Mouse (Mus musculus) liver, adult 2 months (tissue): ENCODE results near the gene Fbrs. TPM values are rescaled to one million over a fixed set of nuclear protein-coding genes. Genes with fewer than 3 reads are reported as not detected.

ENCODE experiments used
- DNase-seq: peaks from one replicate; pipeline ENCODE4 v3.0.0-alpha.2; 2011; ENCODE audit warnings: low read depth, low spot score; ENCODE audit errors: extremely low read depth
- H3K27ac ChIP-seq: fragments of 200-500 bp; replicated peaks from 2 replicates; pipeline ENCODE4 v1.5.1; 2012; ENCODE audit warnings: low read depth, mild to moderate bottlenecking, control low read depth, inconsistent platforms, low read length; ENCODE audit not compliant: insufficient read depth
- H3K27me3 ChIP-seq: fragments of 200-500 bp; 2 replicates; pipeline ENCODE4 v1.6.1; 2012; ENCODE audit warnings: mild to moderate bottlenecking, moderate library complexity, low read length, inconsistent platforms; ENCODE audit not compliant: control insufficient read depth, insufficient read depth
- H3K36me3 ChIP-seq: fragments of 200-500 bp; 2 replicates; pipeline ENCODE4 v1.6.1; 2012; ENCODE audit warnings: low read length, inconsistent platforms; ENCODE audit not compliant: control insufficient read depth, insufficient read depth
- H3K4me1 ChIP-seq: fragments of 200-500 bp; 2 replicates; pipeline ENCODE4 v1.6.1; 2011; ENCODE audit warnings: low read length; ENCODE audit not compliant: control insufficient read depth, insufficient read depth
- H3K4me3 ChIP-seq: fragments of 200-500 bp; 2 replicates; pipeline ENCODE4 v1.5.1; 2011; ENCODE audit warnings: low read depth, mild to moderate bottlenecking, control low read depth, low read length, moderate library complexity; ENCODE audit not compliant: insufficient read depth
- H3K79me2 ChIP-seq: fragments of 200-500 bp; 2 replicates; pipeline ENCODE4 v1.6.1; 2012; ENCODE audit warnings: inconsistent platforms, mild to moderate bottlenecking, low read length, moderate library complexity; ENCODE audit not compliant: control insufficient read depth, insufficient read depth
- H3K9ac ChIP-seq: fragments of 200-500 bp; 2 replicates; pipeline ENCODE4 v1.6.1; 2012; ENCODE audit warnings: low read depth, mild to moderate bottlenecking, control low read depth, inconsistent platforms, low read length
- CTCF ChIP-seq: fragments of 200-500 bp; IDR thresholded peaks from 2 replicates; pipeline ENCODE4 v1.5.1; 2011; ENCODE audit warnings: low read depth, low read length, control low read depth
- POLR2A ChIP-seq: fragments of 200-500 bp; IDR thresholded peaks from 2 replicates; pipeline ENCODE4 v1.6.1; 2011; ENCODE audit warnings: low read length, control low read depth; ENCODE audit not compliant: insufficient read depth; ENCODE audit errors: extremely low read depth
- WGBS: fragments of 180-500 bp; shearing (Covaris S2); methylation state at CpG from one replicate; pipeline ENCODE4 v1.1.7; 2018; 5-methylcytosine and 5-hydroxymethylcytosine counted together
- polyA plus RNA-seq: library from polyadenylated mRNA; depleted of rRNA; stranded (reverse); fragments of >200 nt; gene quantifications from 2 replicates; pipeline ENCODE4 v1.2.3, GENCODE M21; 2012; rRNA removed
- total RNA-seq: library from RNA; depleted of rRNA; stranded (reverse); fragments of >200 nt; gene quantifications from 2 replicates; pipeline ENCODE4 v1.2.3, GENCODE M21; 2014; rRNA removed

Gene Fbrs
- total and polyA plus RNA-seq, 2 experiments = 3.6 to 11.8 TPM

- WGBS = 72% methylated on average over 7 of the region's 7 CpGs
- Histone ChIP-seq H3K4me3 (no peak overlapping the region), H3K4me1 (peaks cover 8% of the 10 kb centered on the region), H3K36me3 (peaks cover 44% of the 10 kb centered on the region), H3K27me3 (no peaks in the 10 kb centered on the region), H3K9ac (no peak overlapping the region), H3K27ac (no peak overlapping the region), H3K79me2 (peaks cover 14% of the 10 kb centered on the region; the same call in 1 of the 2 replicates)
- no peak for DNase-seq
- TF ChIP-seq POLR2A (no peak), CTCF (no peak)
Measured at GRCm38 (mm10) chr7:127515846-127516245, 36.8 kb downstream of the Fbrs start.

GRCm38 (mm10) chr7:127516344-127516743 lies 37.3 kb downstream of the Fbrs start:
- no peak for TF ChIP-seq POLR2A
- TF ChIP-seq CTCF = no peak
- H3K36me3 ChIP-seq = peaks cover 49% of the 10 kb centered on the region
- DNase-seq = no peak
- no peak overlapping the region for H3K9ac ChIP-seq
- peaks cover 14% of the 10 kb centered on the region; the same call in 1 of the 2 replicates for H3K79me2 ChIP-seq
- WGBS = 93% methylated on average over 6 of the region's 7 CpGs
- H3K27me3 ChIP-seq = no peaks in the 10 kb centered on the region
- no peak overlapping the region for H3K27ac ChIP-seq
- peaks cover 8% of the 10 kb centered on the region for H3K4me1 ChIP-seq
- no peak overlapping the region for H3K4me3 ChIP-seq

- peaks cover 11% of the 10 kb centered on the region; the same call in 1 of the 2 replicates for H3K79me2 ChIP-seq
- 69% methylated on average over 3 of the region's 3 CpGs for WGBS
- H3K36me3 ChIP-seq = peaks cover 71% of the 10 kb centered on the region
- no peak for DNase-seq
- no peaks in the 10 kb centered on the region for H3K27me3 ChIP-seq
- no peak within 1 kb of the TSS for H3K9ac ChIP-seq
- TF ChIP-seq CTCF = no peak
- no peak for TF ChIP-seq POLR2A
- no peak within 1 kb of the TSS for H3K4me3 ChIP-seq
- H3K27ac ChIP-seq = no peak within 1 kb of the TSS
- no peaks in the 10 kb centered on the region for H3K4me1 ChIP-seq
Measured at GRCm38 (mm10) chr7:127519284-127519683, 40.3 kb downstream of the Fbrs start, which contains the start of gene Gm42715. TSS of gene Gm42715 (plus strand) at chr7:127519584.

Other genes with a start within 250 kb of the Fbrs start
- 2.3 and 2.9 TPM in 2 replicates for gene Zfp553, start 246.1 kb upstream of the Fbrs start, total RNA-seq
- gene Zfp553, start 246.1 kb upstream of the Fbrs start, polyA plus RNA-seq = 3.5 and 4.5 TPM in 2 replicates
- gene Sept1, start 246.1 kb upstream of the Fbrs start, total RNA-seq = 1.4 and 1.5 TPM in 2 replicates
- 3.5 and 4.0 TPM in 2 replicates for gene Sept1, start 246.1 kb upstream of the Fbrs start, polyA plus RNA-seq
- gene Zfp771, start 234.9 kb upstream of the Fbrs start, total RNA-seq = 19.6 and 30.1 TPM in 2 replicates
- 52.8 and 57.7 TPM in 2 replicates for gene Zfp771, start 234.9 kb upstream of the Fbrs start, polyA plus RNA-seq
- 61.5 and 70.2 TPM in 2 replicates for gene Dctpp1, start 218.5 kb upstream of the Fbrs start, total RNA-seq
- gene Dctpp1, start 218.5 kb upstream of the Fbrs start, polyA plus RNA-seq = 70.7 and 73.4 TPM in 2 replicates
- gene Sephs2, start 205.1 kb upstream of the Fbrs start, total RNA-seq = 939 and 948 TPM in 2 replicates
- 388 and 524 TPM in 2 replicates for gene Sephs2, start 205.1 kb upstream of the Fbrs start, polyA plus RNA-seq
- gene Itgal, start 182.9 kb upstream of the Fbrs start, total RNA-seq = 4.3 and 5.2 TPM in 2 replicates
- 3.9 and 6.8 TPM in 2 replicates for gene Itgal, start 182.9 kb upstream of the Fbrs start, polyA plus RNA-seq
- 7.7 and 9.5 TPM in 2 replicates for gene Zfp768, start 133.6 kb upstream of the Fbrs start, total RNA-seq
- 21.2 and 28.0 TPM in 2 replicates for gene Zfp768, start 133.6 kb upstream of the Fbrs start, polyA plus RNA-seq
- 3.6 and 3.7 TPM in 2 replicates for gene Zfp747, start 103.1 kb upstream of the Fbrs start, total RNA-seq
- 3.0 and 4.0 TPM in 2 replicates for gene Zfp747, start 103.1 kb upstream of the Fbrs start, polyA plus RNA-seq
- 2.0 and 2.3 TPM in 2 replicates for gene 9130019O22Rik, start 92.0 kb upstream of the Fbrs start, total RNA-seq
- gene 9130019O22Rik, start 92.0 kb upstream of the Fbrs start, polyA plus RNA-seq = 1.6 and 2.0 TPM in 2 replicates
- 4.9 and 5.8 TPM in 2 replicates for gene E430018J23Rik, start 85.6 kb upstream of the Fbrs start, total RNA-seq
- gene E430018J23Rik, start 85.6 kb upstream of the Fbrs start, polyA plus RNA-seq = 5.4 and 7.7 TPM in 2 replicates
- gene Zfp764, start 72.4 kb upstream of the Fbrs start, total RNA-seq = 1.8 and 2.5 TPM in 2 replicates
- gene Zfp764, start 72.4 kb upstream of the Fbrs start, polyA plus RNA-seq = 1.3 and 1.8 TPM in 2 replicates
- gene Zfp688, start 57.1 kb upstream of the Fbrs start, total RNA-seq = 2.9 and 3.0 TPM in 2 replicates
- gene Zfp688, start 57.1 kb upstream of the Fbrs start, polyA plus RNA-seq = 8.5 and 9.4 TPM in 2 replicates
- 0.47 and 0.74 TPM in 2 replicates for gene Zfp689, start 30.0 kb upstream of the Fbrs start, total RNA-seq
- 0.92 and 1.9 TPM in 2 replicates for gene Zfp689, start 30.0 kb upstream of the Fbrs start, polyA plus RNA-seq
- 8.3 and 9.5 TPM in 2 replicates for gene Prr14, start 19.6 kb upstream of the Fbrs start, total RNA-seq
- gene Prr14, start 19.6 kb upstream of the Fbrs start, polyA plus RNA-seq = 41.5 and 44.6 TPM in 2 replicates
- 10.9 and 13.8 TPM in 2 replicates for gene Srcap, start 32.8 kb downstream of the Fbrs start, total RNA-seq
- 8.9 and 9.6 TPM in 2 replicates for gene Srcap, start 32.8 kb downstream of the Fbrs start, polyA plus RNA-seq
- 4.6 and 7.7 TPM in 2 replicates for gene Gm42715, start 40.4 kb downstream of the Fbrs start, total RNA-seq
- gene Gm42715, start 40.4 kb downstream of the Fbrs start, polyA plus RNA-seq = 5.9 and 7.5 TPM in 2 replicates
- gene Tmem265, start 82.2 kb downstream of the Fbrs start, total RNA-seq = 2.7 and 2.8 TPM in 2 replicates
- gene Tmem265, start 82.2 kb downstream of the Fbrs start, polyA plus RNA-seq = 0.20 TPM in 1 of 2 replicates, not detected in the other
- 20.1 and 22.2 TPM in 2 replicates for gene Phkg2, start 94.1 kb downstream of the Fbrs start, total RNA-seq
- 33.4 and 40.5 TPM in 2 replicates for gene Phkg2, start 94.1 kb downstream of the Fbrs start, polyA plus RNA-seq
- 1.5 and 1.9 TPM in 2 replicates for gene Ccdc189, start 109.4 kb downstream of the Fbrs start, total RNA-seq
- 1.3 and 1.7 TPM in 2 replicates for gene Ccdc189, start 109.4 kb downstream of the Fbrs start, polyA plus RNA-seq
- gene Rnf40, start 109.6 kb downstream of the Fbrs start, total RNA-seq = 14.5 and 18.3 TPM in 2 replicates
- gene Rnf40, start 109.6 kb downstream of the Fbrs start, polyA plus RNA-seq = 12.4 and 13.6 TPM in 2 replicates
- gene Zfp629, start 136.6 kb downstream of the Fbrs start, total RNA-seq = 5.0 and 7.0 TPM in 2 replicates
- gene Zfp629, start 136.6 kb downstream of the Fbrs start, polyA plus RNA-seq = 4.8 and 5.8 TPM in 2 replicates
- 7.3 and 7.6 TPM in 2 replicates for gene Bcl7c, start 229.7 kb downstream of the Fbrs start, total RNA-seq
- gene Bcl7c, start 229.7 kb downstream of the Fbrs start, polyA plus RNA-seq = 20.0 and 23.2 TPM in 2 replicates
- 2.7 and 4.4 TPM in 2 replicates for gene Ctf1, start 233.5 kb downstream of the Fbrs start, total RNA-seq
- gene Ctf1, start 233.5 kb downstream of the Fbrs start, polyA plus RNA-seq = 10.5 and 15.9 TPM in 2 replicates